Mouse (Mus musculus): ENCODE results near the gene 9930111J21Rik1. TPM values are rescaled to one million over a fixed set of nuclear protein-coding genes. Genes with fewer than 3 reads are reported as not detected.
"Not testable (repeated sequence)": the region's sequence is repeated elsewhere in the genome, so short reads cannot be mapped to it uniquely, and the experiment has no call there.

Gene 9930111J21Rik1
- 0.28 and 0.32 TPM in 2 replicates for polyA plus RNA-seq (2015; fragmentation: Nextera tagmentation; extraction: Ambion mirVana)

DNA sequence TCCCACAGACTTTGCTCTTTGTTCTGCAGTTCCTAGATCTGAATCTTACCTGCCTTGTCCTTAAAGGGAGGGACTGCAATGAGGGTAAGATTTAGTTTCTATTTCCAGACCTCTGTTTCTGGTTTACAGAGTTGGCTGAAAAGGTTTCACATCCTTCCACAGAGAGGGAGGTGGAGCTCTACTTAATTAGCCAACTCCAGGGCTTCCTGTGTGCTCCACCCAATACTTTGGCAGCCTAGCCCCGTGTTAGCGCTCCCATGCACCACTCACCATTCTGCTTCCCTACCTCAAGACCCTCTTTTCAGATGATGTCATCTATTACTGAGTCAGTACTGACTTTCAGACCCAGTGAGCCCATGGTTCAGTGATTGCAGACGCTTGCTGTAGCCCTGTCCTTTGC is at the start of gene 9930111J21Rik1:
TSS of gene 9930111J21Rik1 (minus strand) at position 148 of the 400 bp plus-strand sequence.
- no CpG with 5 or more reads among the region's 3 CpGs for WGBS
- not testable (repeated sequence) for H3K9me3 ChIP-seq

DNA sequence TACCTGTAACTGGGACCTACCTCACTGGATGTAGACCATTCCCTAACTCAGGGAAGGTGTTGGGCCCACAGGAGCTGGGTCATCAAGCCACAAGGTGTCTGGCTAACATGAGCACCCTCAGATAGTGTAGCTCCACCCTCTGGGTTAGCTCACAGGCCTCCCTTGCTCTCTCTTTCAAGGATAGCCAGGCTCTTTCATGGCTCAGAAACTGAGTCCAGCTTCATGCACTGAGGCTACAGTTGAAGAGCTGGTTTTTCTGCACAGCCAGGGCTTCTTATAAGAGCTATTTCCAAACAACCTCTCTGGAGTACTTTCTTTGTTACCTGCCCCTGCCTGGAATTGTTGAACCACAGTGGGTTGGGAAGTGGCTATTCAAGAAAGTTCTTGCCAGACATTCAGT is 32.9 kb upstream of the 9930111J21Rik1 start:
- H3K4me2 ChIP-seq; H3K9me3 ChIP-seq; H3K27me3 ChIP-seq (replicated peaks); ATAC-seq (ENCODE audit: extremely low read depth, insufficient number of reproducible peaks, low FRiP score, low TSS enrichment); H3K36me3 ChIP-seq; H3K9ac ChIP-seq; H3K4me1 ChIP-seq; H3K27ac ChIP-seq (replicated peaks); H3K4me3 ChIP-seq: not testable (repeated sequence)

More for the DNA sequence above, at the start of gene 9930111J21Rik1:
- not testable (repeated sequence) for H3K27me3 ChIP-seq (replicated peaks); H3K27ac ChIP-seq (replicated peaks); ATAC-seq (ENCODE audit: extremely low read depth, insufficient number of reproducible peaks, low FRiP score, low TSS enrichment); H3K4me2 ChIP-seq; H3K9ac ChIP-seq; H3K4me1 ChIP-seq; H3K36me3 ChIP-seq; H3K4me3 ChIP-seq

- ATAC-seq (ENCODE audit: extremely low read depth, insufficient number of reproducible peaks, low FRiP score, low TSS enrichment); H3K27ac ChIP-seq (replicated peaks); H3K9me3 ChIP-seq; H3K4me2 ChIP-seq; H3K4me3 ChIP-seq; H3K9ac ChIP-seq; H3K36me3 ChIP-seq; H3K27me3 ChIP-seq (replicated peaks); H3K4me1 ChIP-seq: not testable (repeated sequence)
- 37% methylated on average over 1 of the region's 1 CpGs for WGBS
Measured at GRCm38 (mm10) chr11:49006785-49007184, 27.6 kb upstream of the 9930111J21Rik1 start.

DNA sequence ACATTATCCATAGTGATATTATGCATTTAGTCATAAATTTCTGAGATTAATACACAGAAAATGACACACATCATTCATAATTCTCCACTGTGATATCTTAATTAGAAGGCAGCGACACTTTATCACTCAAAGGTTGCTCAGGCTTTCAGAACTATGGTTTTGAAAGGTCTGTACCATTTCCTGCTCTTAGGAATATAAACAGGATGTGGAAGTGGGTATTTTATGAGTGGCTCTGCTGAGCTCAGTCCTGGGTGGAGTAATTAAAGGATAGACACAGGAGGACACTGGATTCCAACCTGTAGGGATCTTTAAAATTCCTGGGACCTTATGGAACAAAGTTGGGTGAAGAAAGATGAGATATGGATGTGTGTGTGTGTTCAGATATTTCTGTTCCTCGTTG is 27.1 kb upstream of the 9930111J21Rik1 start:
- H3K36me3 ChIP-seq; H3K27ac ChIP-seq (replicated peaks); ATAC-seq (ENCODE audit: extremely low read depth, insufficient number of reproducible peaks, low FRiP score, low TSS enrichment); H3K4me2 ChIP-seq; H3K9ac ChIP-seq; H3K4me3 ChIP-seq; H3K9me3 ChIP-seq; H3K4me1 ChIP-seq; H3K27me3 ChIP-seq (replicated peaks): not testable (repeated sequence)
- 34% methylated on average over 2 of the region's 2 CpGs for WGBS

- not testable (repeated sequence) for H3K4me3 ChIP-seq; H3K36me3 ChIP-seq; ATAC-seq (ENCODE audit: extremely low read depth, insufficient number of reproducible peaks, low FRiP score, low TSS enrichment); H3K9me3 ChIP-seq; H3K9ac ChIP-seq; H3K4me2 ChIP-seq; H3K27me3 ChIP-seq (replicated peaks); H3K27ac ChIP-seq (replicated peaks); H3K4me1 ChIP-seq
- 58% methylated on average over 1 of the region's 1 CpGs for WGBS
Measured at GRCm38 (mm10) chr11:49000411-49000810, 21.2 kb upstream of the 9930111J21Rik1 start.

GRCm38 (mm10) chr11:48994018-48994417 is 14.8 kb upstream of the 9930111J21Rik1 start, which contains the start of gene Tgtp1:
Gene Tgtp1 (minus strand): TSS chr11:48994172.
- 48% methylated on average over 2 of the region's 2 CpGs for WGBS
- not testable (repeated sequence) for ATAC-seq (ENCODE audit: extremely low read depth, insufficient number of reproducible peaks, low FRiP score, low TSS enrichment); H3K9me3 ChIP-seq; H3K4me3 ChIP-seq; H3K27ac ChIP-seq (replicated peaks); H3K36me3 ChIP-seq; H3K27me3 ChIP-seq (replicated peaks); H3K9ac ChIP-seq
- Histone ChIP-seq H3K4me2 (peak within 1 kb of the TSS; percentile 11; the same call in 1 of the 2 replicates), H3K4me1 (peaks cover 11% of the 10 kb centered on the region)

GRCm38 (mm10) chr11:48993296-48993695 is 14.1 kb upstream of the 9930111J21Rik1 start:
- H3K36me3 ChIP-seq; ATAC-seq (ENCODE audit: extremely low read depth, insufficient number of reproducible peaks, low FRiP score, low TSS enrichment); H3K27me3 ChIP-seq (replicated peaks); H3K4me3 ChIP-seq; H3K9me3 ChIP-seq; H3K9ac ChIP-seq; H3K27ac ChIP-seq (replicated peaks): not testable (repeated sequence)
- WGBS, result 10% methylated on average over 10 of the region's 10 CpGs
- Histone ChIP-seq H3K4me1 (peaks cover 11% of the 10 kb centered on the region), H3K4me2 (peak overlapping the region; percentile 11; the same call in 1 of the 2 replicates)

DNA sequence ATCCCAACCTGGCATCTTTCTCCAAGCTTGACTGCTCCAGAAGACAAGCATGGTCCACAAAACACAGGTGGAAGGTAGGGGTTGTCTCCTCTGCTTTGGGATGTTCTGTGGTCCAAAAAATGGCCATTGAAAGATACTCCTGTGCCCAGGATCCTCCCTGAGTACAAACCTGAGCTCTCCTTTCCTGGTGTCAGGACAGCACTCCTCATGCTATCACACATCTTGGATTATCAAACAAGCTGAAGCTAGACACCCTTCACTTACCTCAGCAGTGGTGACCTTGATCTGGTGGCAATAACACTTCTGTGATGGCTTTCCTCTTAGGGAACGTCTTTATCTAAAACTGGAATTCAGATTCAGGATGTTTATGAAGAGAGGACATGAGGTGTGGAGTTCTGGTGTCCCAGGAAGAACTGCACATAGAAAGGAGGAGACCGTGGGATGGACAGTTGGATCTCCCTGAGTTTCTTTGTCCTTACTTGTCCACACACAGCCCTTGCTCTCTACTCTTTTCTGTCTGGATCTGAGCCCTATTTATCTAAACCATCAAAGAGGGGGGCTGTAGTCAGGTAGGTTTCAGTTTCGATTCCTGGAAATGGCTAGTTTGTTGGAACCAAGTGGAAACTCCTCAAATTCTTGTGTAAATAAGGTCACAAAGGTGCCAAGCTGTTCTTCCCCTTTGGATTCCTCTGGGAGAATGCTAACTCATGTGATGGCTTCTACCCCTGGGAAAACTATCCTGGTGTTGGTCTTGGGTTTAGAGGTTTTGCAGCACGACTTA is 12.7 kb upstream of the 9930111J21Rik1 start, which contains the start of gene Gm12185:
TSS of gene Gm12185 (minus strand) at position 487 of the 781 bp plus-strand sequence.
- not testable (repeated sequence) for H3K9ac ChIP-seq; ATAC-seq (ENCODE audit: extremely low read depth, insufficient number of reproducible peaks, low FRiP score, low TSS enrichment); H3K4me2 ChIP-seq; H3K27me3 ChIP-seq (replicated peaks); H3K9me3 ChIP-seq; H3K4me3 ChIP-seq; H3K27ac ChIP-seq (replicated peaks); H3K36me3 ChIP-seq
- peaks cover 11% of the 10 kb centered on the region for H3K4me1 ChIP-seq
- WGBS, result 43% methylated on average over 4 of the region's 4 CpGs

DNA sequence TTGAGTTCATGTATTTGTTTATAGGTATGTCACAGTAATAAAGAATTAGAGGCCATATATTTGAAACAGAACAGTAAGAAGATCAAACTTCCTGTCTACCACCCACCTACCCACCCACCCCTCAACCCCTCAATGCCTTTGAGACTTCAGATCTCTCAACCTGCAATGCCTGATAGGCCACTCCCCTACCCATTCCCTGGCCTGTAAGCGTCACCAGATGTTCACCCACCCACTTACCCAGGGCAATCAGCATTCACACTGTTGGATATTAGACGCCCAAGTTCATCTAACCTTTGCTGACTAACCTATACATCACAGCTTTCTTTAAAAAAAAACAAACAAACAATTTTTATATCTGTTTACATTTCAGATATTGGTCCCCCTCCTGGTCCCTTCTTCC is 10.8 kb upstream of the 9930111J21Rik1 start:
- not testable (repeated sequence) for H3K9me3 ChIP-seq; H3K27ac ChIP-seq (replicated peaks); H3K4me3 ChIP-seq; H3K36me3 ChIP-seq; H3K4me2 ChIP-seq; H3K9ac ChIP-seq; H3K27me3 ChIP-seq (replicated peaks); ATAC-seq (ENCODE audit: extremely low read depth, insufficient number of reproducible peaks, low FRiP score, low TSS enrichment)
- peaks cover 11% of the 10 kb centered on the region for H3K4me1 ChIP-seq
- WGBS, result 58% methylated on average over 2 of the region's 2 CpGs

GRCm38 (mm10) chr11:48988219-48988618 is 9.0 kb upstream of the 9930111J21Rik1 start:
- H3K9me3 ChIP-seq; H3K27ac ChIP-seq (replicated peaks); H3K9ac ChIP-seq; ATAC-seq (ENCODE audit: extremely low read depth, insufficient number of reproducible peaks, low FRiP score, low TSS enrichment); H3K27me3 ChIP-seq (replicated peaks); H3K4me3 ChIP-seq; H3K36me3 ChIP-seq; H3K4me1 ChIP-seq; H3K4me2 ChIP-seq: not testable (repeated sequence)
- 71% methylated on average over 2 of the region's 3 CpGs for WGBS

DNA sequence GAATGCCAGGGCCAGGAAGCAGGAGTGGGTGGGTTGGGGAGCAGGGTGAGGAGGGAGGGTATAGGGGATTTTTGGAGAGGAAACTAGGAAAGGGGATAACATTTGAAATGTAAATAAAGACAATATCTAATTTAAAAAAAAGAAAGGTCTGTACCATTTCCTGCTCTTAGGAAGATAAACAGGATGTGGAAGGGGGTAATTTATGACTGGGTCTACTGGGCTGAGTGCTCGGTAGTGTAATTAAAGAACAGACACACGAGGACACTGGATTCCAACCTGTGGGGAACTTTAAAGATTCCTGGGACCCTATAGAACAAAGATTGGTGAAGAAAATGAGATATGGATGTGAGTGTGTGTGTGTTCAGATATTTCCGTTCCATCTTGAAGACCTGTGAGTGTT is 3.6 kb upstream of the 9930111J21Rik1 start:
- not testable (repeated sequence) for H3K36me3 ChIP-seq; H3K27ac ChIP-seq (replicated peaks); ATAC-seq (ENCODE audit: extremely low read depth, insufficient number of reproducible peaks, low FRiP score, low TSS enrichment); H3K4me3 ChIP-seq; H3K9me3 ChIP-seq; H3K4me1 ChIP-seq; H3K27me3 ChIP-seq (replicated peaks); H3K9ac ChIP-seq; H3K4me2 ChIP-seq
- no CpG with 5 or more reads among the region's 3 CpGs for WGBS

GRCm38 (mm10) chr11:48980052-48980451 is 854 bp upstream of the 9930111J21Rik1 start:
- no CpG with 5 or more reads among the region's 5 CpGs for WGBS
- not testable (repeated sequence) for H3K4me2 ChIP-seq; H3K4me3 ChIP-seq; H3K4me1 ChIP-seq; H3K27ac ChIP-seq (replicated peaks); H3K9ac ChIP-seq; H3K36me3 ChIP-seq; H3K9me3 ChIP-seq; ATAC-seq (ENCODE audit: extremely low read depth, insufficient number of reproducible peaks, low FRiP score, low TSS enrichment); H3K27me3 ChIP-seq (replicated peaks)

Data from heart, embryonic 13.5 days (tissue).